Mouse (Mus musculus) ES-Bruce4 (cell line): ENCODE measurements at regions not wholly inside any gene's neighbourhood (a gene's known extent, or its start where the extent isn't known, plus 50 kb on each side); places are given as distances from the start of the nearest gene placed in this dataset.

Experiments used
- CTCF ChIP-seq: IDR thresholded peaks from one replicate; pipeline ENCODE4 v1.8.1; 2011; ENCODE audit warnings: low read depth, low read length
- POLR2A ChIP-seq: IDR thresholded peaks from one replicate; pipeline ENCODE4 v1.8.1; 2011; ENCODE audit warnings: low read length; ENCODE audit not compliant: insufficient read depth

DNA sequence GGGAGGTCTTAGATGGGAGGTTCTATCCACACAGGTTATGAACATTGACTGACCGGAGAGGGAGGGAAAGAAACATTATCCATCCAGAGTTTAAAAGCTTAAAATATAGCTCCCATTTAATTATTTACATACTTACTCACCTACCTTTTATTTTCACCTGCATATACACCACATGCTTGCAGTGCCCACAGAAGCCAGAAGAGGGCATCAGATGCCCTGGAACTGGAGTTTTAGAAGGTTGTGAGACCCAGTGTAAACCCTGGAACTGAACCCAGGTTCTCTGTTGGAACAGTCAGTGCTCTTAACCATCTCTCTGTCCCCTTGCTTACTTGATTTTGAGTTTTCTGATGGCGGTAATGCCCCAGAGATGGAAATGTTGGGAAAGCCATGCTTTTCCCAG is 192.7 kb upstream of the Msx2 start:
- TF ChIP-seq CTCF (peak; percentile 23), POLR2A (no peak)
